Mouse (Mus musculus): Measurements from ENCODE around the gene Kcnh1. TPM values are rescaled to one million over a fixed set of nuclear protein-coding genes. Genes with fewer than 3 reads are reported as not detected.
A peak's percentile ranks its signal among the peaks of the same experiment; 100 is the strongest.

Kcnh1 gene
- under 1 TPM; 0.11 TPM for total RNA-seq (2021)

- DNase-seq = peak; percentile 84 to 88
- intact Hi-C loops (cut with DNase I) = loop anchor here (1.0 to 2.0 kb wide), 3 partner anchors 356 to 522 kb away; no protein-coding TSS in a partner anchor
These were observed at the start of gene Kcnh1 for GRCm38 (mm10) chr1:192190508-192191321. Gene Kcnh1, plus strand, starts transcription at chr1:192190774.

DNA sequence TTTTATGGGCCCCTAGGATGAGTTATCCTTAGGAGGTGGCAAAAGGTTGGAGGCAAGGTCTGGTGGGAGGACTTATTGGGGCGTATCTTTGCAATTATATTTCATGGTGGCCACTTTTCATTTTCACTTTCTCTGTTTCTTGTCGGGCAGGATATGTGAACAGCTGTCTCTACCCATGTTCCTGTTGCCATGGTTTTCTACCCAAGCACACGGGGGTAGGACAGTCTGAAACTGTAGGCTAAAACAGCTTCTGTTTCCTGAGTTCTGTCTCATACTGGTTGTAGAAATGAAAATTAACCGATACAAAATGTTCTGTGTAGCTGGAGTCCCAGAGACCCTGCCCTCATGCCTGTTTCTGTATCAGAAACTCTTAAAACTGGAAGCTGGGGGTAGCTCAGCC lies 39.4 kb upstream of the Kcnh1 start:
- no peak for DNase-seq
- intact Hi-C loops (cut with DNase I) = no loop called here

DNA sequence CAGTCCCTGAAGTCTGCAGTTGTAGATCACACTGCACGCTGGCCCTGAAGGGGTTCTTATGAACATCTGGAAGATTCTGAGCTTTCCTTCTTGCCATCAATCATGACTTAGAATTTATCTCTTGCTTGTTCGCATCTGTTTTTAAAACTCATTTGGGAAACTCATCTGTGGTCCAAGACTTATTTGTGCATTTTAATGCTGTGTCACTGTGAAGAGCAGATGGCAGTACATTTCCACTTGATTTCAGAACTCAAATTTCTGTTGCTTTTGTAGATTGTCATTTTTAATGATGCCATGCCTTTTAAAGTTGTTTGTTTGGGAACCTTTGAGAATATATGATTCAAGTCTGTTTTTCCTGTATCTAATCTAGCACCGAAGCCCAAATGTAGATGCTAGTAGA lies 19.1 kb upstream of the Kcnh1 start:
- intact Hi-C loops (cut with DNase I) = loop anchor here (5.0 to 10.0 kb wide), 2 partner anchors 541 to 723 kb away; no protein-coding TSS in a partner anchor
- DNase-seq = no peak

- DNase-seq = no peak
- intact Hi-C loops (cut with DNase I) = loop anchor here (10.0 kb wide), 1 partner anchor 715 kb away; no protein-coding TSS in a partner anchor
These were observed 10.7 kb upstream of the Kcnh1 start for GRCm38 (mm10) chr1:192179877-192180276.

DNA sequence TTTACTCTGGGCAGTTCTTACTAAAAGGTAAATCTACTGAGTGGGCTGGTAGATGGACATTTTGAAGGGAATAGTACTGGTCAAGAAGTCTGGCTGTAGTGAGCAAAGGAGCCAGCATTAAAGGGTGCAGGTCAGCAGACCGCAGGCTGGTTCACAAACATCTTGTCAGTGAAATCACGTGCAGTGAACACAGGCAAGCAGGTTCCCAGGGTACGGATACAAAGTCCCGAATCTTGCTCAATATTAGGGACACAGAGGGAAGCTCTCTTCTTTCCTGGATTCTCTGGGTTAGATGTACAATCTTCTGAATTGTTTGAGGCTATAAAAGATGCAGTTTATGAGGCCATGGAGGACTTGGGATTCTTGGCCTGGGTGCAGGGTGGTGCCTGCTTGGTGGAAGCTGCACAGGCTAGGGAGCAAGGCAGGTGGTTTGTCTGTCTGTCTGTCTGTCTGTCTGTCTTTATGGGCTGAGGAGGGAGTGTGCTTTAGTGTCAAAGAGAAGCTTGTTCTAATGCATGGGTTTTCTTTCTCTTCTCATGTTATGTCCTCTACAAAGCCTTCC lies 8.8 kb upstream of the Kcnh1 start:
- intact Hi-C loops (cut with DNase I) = no loop called here
- DNase-seq = no peak

DNA sequence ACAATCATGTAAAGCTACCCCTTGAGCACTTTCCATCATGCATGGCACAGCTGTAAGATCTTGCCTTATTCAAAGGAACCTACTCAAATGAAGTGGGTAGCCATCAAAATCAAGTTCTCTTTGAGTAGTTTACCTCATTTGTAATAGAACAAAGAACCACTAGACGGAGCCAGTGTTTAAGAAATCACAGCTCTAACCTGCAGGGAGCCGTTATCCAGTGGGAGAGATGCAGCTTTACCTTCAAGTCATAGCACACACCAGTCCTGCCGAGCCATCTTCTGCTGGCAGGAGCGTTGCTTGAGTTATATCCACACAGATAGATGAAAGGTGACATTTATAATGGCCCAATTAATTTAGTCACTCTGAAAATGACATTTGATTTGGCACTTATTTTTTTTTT lies 1.5 kb upstream of the Kcnh1 start:
- no peak for DNase-seq
- intact Hi-C loops (cut with DNase I) = no loop called here

- intact Hi-C loops (cut with DNase I) = loop anchor here (1.0 to 2.0 kb wide), 3 partner anchors 357 to 523 kb away; no protein-coding TSS in a partner anchor
These were observed 803 bp upstream of the Kcnh1 start for GRCm38 (mm10) chr1:192189771-192190170.

DNA sequence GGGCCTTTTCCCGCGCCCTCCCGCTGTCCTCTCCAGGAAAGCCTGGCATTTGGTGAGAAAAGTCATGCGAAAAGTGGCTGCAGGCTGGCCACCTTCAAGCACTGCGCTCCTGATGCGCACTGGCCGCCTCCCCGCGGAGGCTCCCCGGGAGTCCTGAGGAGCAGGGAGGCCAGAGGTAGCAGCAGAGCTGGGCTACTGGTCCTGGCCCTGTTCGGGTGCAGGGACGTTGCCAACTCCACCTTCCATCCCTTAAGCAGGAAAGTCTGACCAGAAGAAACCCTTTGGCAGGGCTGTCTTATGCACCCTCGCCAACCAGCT lies 707 bp downstream of the Kcnh1 start:
- intact Hi-C loops (cut with DNase I) = loop anchor here (2.0 kb wide), 1 partner anchor 356 kb away; no protein-coding TSS in a partner anchor
- DNase-seq = no peak

More at GRCm38 (mm10) chr1:192189771-192190170, 803 bp upstream of the Kcnh1 start:
- no peak for DNase-seq

- intact Hi-C loops (cut with DNase I) = loop anchor here (2.0 kb wide), 1 partner anchor 355 kb away; no protein-coding TSS in a partner anchor
- DNase-seq = no peak
These were observed 1.3 kb downstream of the Kcnh1 start for GRCm38 (mm10) chr1:192191859-192192258.

DNA sequence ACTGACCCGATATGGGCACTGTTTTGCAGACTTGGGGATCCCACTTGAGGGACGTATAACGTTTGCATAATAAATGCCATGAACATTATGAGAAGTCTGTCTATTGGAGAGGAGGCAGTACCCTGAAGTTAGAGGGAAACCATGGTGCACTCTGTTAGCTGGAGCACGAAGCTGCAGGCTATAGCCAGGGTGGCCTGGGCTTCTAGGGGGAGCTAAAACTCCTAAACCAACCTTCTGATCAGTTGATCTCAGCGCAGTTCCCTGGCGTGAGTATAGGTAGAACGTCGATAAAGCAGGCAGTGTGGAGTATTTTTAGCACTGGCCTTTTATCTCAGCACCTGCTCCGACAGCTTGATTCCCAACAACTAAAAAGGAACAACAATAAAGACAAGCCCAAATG lies 2.1 kb downstream of the Kcnh1 start:
- no peak for DNase-seq
- intact Hi-C loops (cut with DNase I) = no loop called here

DNA sequence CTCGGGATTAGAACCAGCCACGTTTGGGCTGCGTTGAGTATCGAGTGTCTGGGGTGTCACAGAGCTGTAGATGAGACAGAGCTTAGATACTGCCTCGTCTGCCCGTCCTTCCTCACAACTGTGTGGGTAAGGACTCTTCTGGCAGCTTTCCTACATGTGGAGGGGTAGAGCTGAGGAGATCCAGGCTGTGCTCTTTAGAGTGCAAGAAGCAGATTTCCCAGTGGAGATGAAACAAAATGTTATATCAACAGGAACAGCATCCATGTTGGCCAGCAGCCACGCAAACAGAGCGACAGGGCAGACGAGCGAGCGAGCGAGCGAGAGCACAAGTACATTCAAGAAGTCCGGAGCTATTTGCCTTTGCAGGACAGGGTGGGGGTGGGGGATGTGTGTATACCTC lies 3.1 kb downstream of the Kcnh1 start:
- intact Hi-C loops (cut with DNase I) = no loop called here
- DNase-seq = no peak

GRCm38 (mm10) chr1:192197495-192197894 lies 6.9 kb downstream of the Kcnh1 start:
- intact Hi-C loops (cut with DNase I) = no loop called here

GRCm38 (mm10) chr1:192202936-192203335 lies 12.4 kb downstream of the Kcnh1 start:
- intact Hi-C loops (cut with DNase I) = no loop called here
- no peak for DNase-seq

More at GRCm38 (mm10) chr1:192197495-192197894, 6.9 kb downstream of the Kcnh1 start:
- no peak for DNase-seq

GRCm38 (mm10) chr1:192207956-192208355 lies 17.4 kb downstream of the Kcnh1 start:
- intact Hi-C loops (cut with DNase I) = no loop called here
- no peak for DNase-seq

DNA sequence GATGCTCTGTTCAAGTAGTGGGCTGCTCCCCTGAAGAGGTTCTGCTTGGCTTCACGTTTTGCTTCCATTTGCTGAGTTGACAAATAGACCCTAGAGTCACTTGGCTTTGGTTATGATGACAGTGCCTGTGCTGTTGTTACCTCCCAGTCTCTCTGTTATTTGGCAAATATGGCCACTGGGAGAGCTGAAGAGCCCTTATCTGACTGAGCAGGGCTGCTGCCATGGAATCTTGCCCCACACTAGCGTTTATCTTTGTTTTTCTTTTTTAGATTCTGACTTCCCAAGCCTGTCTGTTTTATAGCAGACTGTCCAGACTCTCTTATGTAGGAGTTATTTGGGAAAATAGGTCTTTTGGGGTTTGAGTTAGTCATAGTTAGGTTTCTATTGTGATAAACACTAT lies 21.9 kb downstream of the Kcnh1 start:
- DNase-seq = no peak
- intact Hi-C loops (cut with DNase I) = no loop called here

DNA sequence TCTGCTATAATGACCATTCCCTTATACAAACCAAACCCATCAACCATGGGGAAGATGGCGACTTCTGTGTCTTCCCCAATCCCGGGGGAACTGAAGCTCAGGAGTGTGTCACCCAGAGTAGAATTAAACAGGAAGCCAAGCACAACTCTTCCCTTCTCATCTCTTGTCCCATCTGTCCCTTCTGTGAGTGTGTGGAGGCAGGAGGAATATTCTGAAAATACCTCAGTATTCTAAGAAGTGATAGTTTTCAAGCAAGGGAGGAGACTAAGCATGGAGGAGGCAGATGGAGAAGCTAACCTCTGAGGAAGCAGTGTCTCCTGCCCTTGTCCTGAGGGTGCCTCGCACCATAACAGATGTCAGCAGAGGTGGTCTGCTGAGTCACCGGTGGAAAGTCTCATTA lies 24.1 kb downstream of the Kcnh1 start:
- intact Hi-C loops (cut with DNase I) = no loop called here
- DNase-seq = no peak

DNA sequence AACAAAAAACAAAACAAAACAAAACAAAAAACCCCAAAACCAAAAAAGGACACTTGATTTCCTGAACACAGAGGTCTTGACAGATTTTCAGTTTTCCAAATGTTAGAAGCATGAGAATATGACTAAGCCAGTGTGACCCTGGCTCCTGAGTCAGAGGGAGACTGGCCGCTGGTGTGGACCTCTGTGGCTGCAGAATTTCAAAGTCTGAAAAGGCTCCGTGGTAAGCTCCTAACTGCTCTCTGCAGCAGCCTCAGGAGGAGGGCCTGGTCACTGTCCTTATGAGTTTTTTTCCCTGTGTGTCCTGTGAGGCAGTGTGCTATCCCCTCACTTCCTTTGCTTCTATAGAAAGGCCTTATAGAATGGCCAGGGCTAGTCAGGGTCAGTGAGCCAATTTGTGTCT lies 29.6 kb downstream of the Kcnh1 start:
- intact Hi-C loops (cut with DNase I) = no loop called here
- no peak for DNase-seq

DNA sequence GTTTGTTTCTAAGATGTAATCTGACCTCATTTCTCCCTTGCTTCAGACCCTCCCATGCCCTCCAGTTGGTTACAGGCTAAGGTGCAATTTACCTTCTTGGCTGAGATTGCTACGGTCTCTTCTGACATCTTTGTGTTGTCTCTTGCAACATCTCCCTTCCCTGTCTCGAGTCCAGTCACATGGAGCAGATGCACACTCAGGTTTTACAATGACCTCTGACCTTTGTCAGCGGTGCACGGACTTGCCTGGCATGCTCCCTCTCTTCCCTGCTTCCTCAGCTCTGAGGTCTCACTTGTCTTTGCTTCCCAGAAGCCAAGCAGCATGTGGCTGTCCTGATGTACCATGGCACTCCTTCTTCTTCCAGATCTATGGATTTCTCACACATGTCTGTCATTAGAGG lies 33.6 kb downstream of the Kcnh1 start:
- no peak for DNase-seq
- intact Hi-C loops (cut with DNase I) = no loop called here

GRCm38 (mm10) chr1:192232696-192233095 lies 42.1 kb downstream of the Kcnh1 start:
- no peak for DNase-seq
- intact Hi-C loops (cut with DNase I) = no loop called here

DNA sequence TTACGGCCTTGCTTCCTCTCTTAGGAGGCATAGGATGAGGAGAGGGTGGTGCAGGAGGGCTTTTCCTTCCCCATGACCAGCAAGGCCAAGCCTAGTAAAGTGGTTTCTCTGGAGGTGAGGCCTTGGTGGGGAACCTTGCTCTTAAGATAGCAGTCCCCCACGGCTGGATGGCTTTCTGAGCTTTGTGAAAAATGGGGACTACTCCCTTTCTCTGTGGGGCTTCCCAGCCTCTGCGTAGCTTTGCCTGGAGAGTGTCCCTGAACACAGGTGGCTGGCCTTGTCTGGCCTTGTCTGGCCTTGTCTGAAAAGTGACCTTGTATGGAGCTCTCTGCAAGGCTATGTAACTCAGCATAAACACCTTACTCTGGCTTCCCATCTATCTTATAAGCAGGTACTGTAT lies 56.3 kb downstream of the Kcnh1 start:
- intact Hi-C loops (cut with DNase I) = no loop called here
- DNase-seq = no peak

- DNase-seq = no peak
- intact Hi-C loops (cut with DNase I) = no loop called here
These were observed 68.6 kb downstream of the Kcnh1 start for GRCm38 (mm10) chr1:192259146-192259545.

- no peak for DNase-seq
- intact Hi-C loops (cut with DNase I) = no loop called here
These were observed 69.0 kb downstream of the Kcnh1 start for GRCm38 (mm10) chr1:192259616-192260015.
